Mouse (Mus musculus): ENCODE data around the gene Aqp6. TPM values are rescaled to one million over a fixed set of nuclear protein-coding genes. Genes with fewer than 3 reads are reported as not detected.

The Aqp6 gene
- 0.10 TPM in 1 of 2 replicates, not detected in the other for polyA plus RNA-seq (2014; fragmentation: Nextera tagmentation; extraction: Ambion mirVana)

GRCm38 (mm10) chr15:99600986-99601822, at the start of gene Aqp6:
TSS of gene Aqp6 (plus strand) at chr15:99601400.
- Histone ChIP-seq H3K27me3 (replicated peaks; ENCODE audit: control insufficient read depth, insufficient read depth, low read length) (no peaks in the 10 kb centered on the region), H3K36me3 (ENCODE audit: control insufficient read depth, insufficient read depth, low read length) (no peaks in the 10 kb centered on the region), H3K4me3 (ENCODE audit: low read depth, low read length) (no peak within 1 kb of the TSS), H3K9me3 (replicated peaks; ENCODE audit: control insufficient read depth, low read length) (no peaks in the 10 kb centered on the region), H3K27ac (ENCODE audit: low read depth, low read length) (no peak within 1 kb of the TSS), H3K4me2 (ENCODE audit: low read length) (no peak within 1 kb of the TSS), H3K9ac (ENCODE audit: low read length) (no peak within 1 kb of the TSS), H3K4me1 (ENCODE audit: control insufficient read depth, insufficient read depth, low read length) (peaks cover 7% of the 10 kb centered on the region; the same call in 1 of the 2 replicates)
- ATAC-seq (no peak), DNase-seq (ENCODE audit: low spot score) (no peak)
- WGBS, result 56% methylated on average over 22 of the region's 22 CpGs

- H3K4me3 ChIP-seq (ENCODE audit: low read depth, low read length), result no peak overlapping the region
- no peak for ATAC-seq
- no peaks in the 10 kb centered on the region for H3K4me1 ChIP-seq (ENCODE audit: control insufficient read depth, insufficient read depth, low read length)
These were observed 47.4 kb upstream of the Aqp6 start for GRCm38 (mm10) chr15:99553767-99554166.

DNA sequence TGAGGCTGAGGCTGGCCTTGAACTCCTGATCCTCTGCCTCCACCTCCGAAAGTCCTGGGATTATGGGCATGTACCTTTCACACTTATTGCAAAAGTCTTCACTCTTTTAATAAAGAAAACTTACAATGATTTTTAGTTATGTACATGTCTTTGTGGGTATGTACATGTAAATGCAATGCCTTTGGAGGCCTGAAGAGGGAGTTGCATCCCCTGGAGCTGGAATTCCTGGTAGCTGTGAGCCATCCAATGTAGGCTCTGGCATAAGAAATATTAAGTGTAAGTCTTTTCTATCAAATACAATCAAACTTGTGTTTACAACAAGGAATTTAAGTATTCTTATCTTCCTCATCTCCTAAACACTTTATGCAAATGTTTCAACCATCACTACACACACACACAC, 42.3 kb upstream of the Aqp6 start:
- H3K27ac ChIP-seq (ENCODE audit: low read depth, low read length), result no peak overlapping the region
- WGBS, result 84% methylated on average over 1 of the region's 1 CpGs
- H3K9me3 ChIP-seq (replicated peaks; ENCODE audit: control insufficient read depth, low read length), result no peaks in the 10 kb centered on the region
- no peaks in the 10 kb centered on the region for H3K36me3 ChIP-seq (ENCODE audit: control insufficient read depth, insufficient read depth, low read length)
- no peak for DNase-seq (ENCODE audit: low spot score)
- ATAC-seq, result no peak
- no peak overlapping the region for H3K4me2 ChIP-seq (ENCODE audit: low read length)
- H3K27me3 ChIP-seq (replicated peaks; ENCODE audit: control insufficient read depth, insufficient read depth, low read length), result no peaks in the 10 kb centered on the region
- no peaks in the 10 kb centered on the region for H3K4me1 ChIP-seq (ENCODE audit: control insufficient read depth, insufficient read depth, low read length)
- H3K9ac ChIP-seq (ENCODE audit: low read length), result no peak overlapping the region
- H3K4me3 ChIP-seq (ENCODE audit: low read depth, low read length), result no peak overlapping the region

More at GRCm38 (mm10) chr15:99553767-99554166, 47.4 kb upstream of the Aqp6 start:
- 84% methylated on average over 6 of the region's 6 CpGs for WGBS
- no peak for DNase-seq (ENCODE audit: low spot score)
- Histone ChIP-seq H3K27me3 (replicated peaks; ENCODE audit: control insufficient read depth, insufficient read depth, low read length) (no peaks in the 10 kb centered on the region), H3K4me2 (ENCODE audit: low read length) (no peak overlapping the region), H3K9ac (ENCODE audit: low read length) (no peak overlapping the region), H3K36me3 (ENCODE audit: control insufficient read depth, insufficient read depth, low read length) (no peaks in the 10 kb centered on the region), H3K27ac (ENCODE audit: low read depth, low read length) (no peak overlapping the region), H3K9me3 (replicated peaks; ENCODE audit: control insufficient read depth, low read length) (no peaks in the 10 kb centered on the region)

- no peak for DNase-seq (ENCODE audit: low spot score)
- Histone ChIP-seq H3K27me3 (replicated peaks; ENCODE audit: control insufficient read depth, insufficient read depth, low read length) (no peaks in the 10 kb centered on the region), H3K9ac (ENCODE audit: low read length) (no peak overlapping the region), H3K36me3 (ENCODE audit: control insufficient read depth, insufficient read depth, low read length) (no peaks in the 10 kb centered on the region), H3K4me3 (ENCODE audit: low read depth, low read length) (no peak overlapping the region), H3K27ac (ENCODE audit: low read depth, low read length) (no peak overlapping the region), H3K4me1 (ENCODE audit: control insufficient read depth, insufficient read depth, low read length) (no peaks in the 10 kb centered on the region), H3K4me2 (ENCODE audit: low read length) (no peak overlapping the region), H3K9me3 (replicated peaks; ENCODE audit: control insufficient read depth, low read length) (no peaks in the 10 kb centered on the region)
- no peak for ATAC-seq
- 47% methylated on average over 10 of the region's 10 CpGs for WGBS
These were observed 41.0 kb upstream of the Aqp6 start for GRCm38 (mm10) chr15:99560246-99560645.

DNA sequence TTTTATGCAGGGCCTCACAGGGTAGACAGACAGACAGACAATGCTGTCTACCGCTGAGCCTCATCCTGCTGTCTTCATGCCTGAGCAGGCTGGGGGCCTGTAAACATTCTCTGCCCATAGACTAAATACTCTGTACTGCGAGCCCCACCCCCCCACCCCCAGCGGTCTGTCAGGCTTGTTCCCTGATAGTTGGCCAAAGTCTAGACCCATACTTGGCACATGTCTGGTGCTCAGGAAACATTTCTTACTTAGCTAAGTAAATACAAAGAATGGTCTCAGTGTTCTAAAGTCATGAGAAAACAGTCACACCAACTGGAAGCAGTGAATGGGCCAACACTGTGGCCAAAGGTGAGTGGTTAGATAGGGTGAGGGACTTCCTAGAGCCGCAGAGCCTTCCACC, 33.8 kb upstream of the Aqp6 start:
- Histone ChIP-seq H3K36me3 (ENCODE audit: control insufficient read depth, insufficient read depth, low read length) (no peaks in the 10 kb centered on the region), H3K4me3 (ENCODE audit: low read depth, low read length) (no peak overlapping the region), H3K27me3 (replicated peaks; ENCODE audit: control insufficient read depth, insufficient read depth, low read length) (no peaks in the 10 kb centered on the region), H3K27ac (ENCODE audit: low read depth, low read length) (no peak overlapping the region), H3K9me3 (replicated peaks; ENCODE audit: control insufficient read depth, low read length) (no peaks in the 10 kb centered on the region), H3K4me2 (ENCODE audit: low read length) (no peak overlapping the region), H3K9ac (ENCODE audit: low read length) (no peak overlapping the region), H3K4me1 (ENCODE audit: control insufficient read depth, insufficient read depth, low read length) (no peaks in the 10 kb centered on the region)
- 77% methylated on average over 4 of the region's 4 CpGs for WGBS
- ATAC-seq (no peak), DNase-seq (ENCODE audit: low spot score) (no peak)

GRCm38 (mm10) chr15:99568682-99569081, 32.5 kb upstream of the Aqp6 start:
- H3K4me1 ChIP-seq (ENCODE audit: control insufficient read depth, insufficient read depth, low read length), result no peaks in the 10 kb centered on the region
- WGBS, result 76% methylated on average over 6 of the region's 6 CpGs
- DNase-seq (ENCODE audit: low spot score) (no peak), ATAC-seq (no peak)
- H3K36me3 ChIP-seq (ENCODE audit: control insufficient read depth, insufficient read depth, low read length), result no peaks in the 10 kb centered on the region
- H3K27ac ChIP-seq (ENCODE audit: low read depth, low read length), result no peak overlapping the region
- no peaks in the 10 kb centered on the region for H3K9me3 ChIP-seq (replicated peaks; ENCODE audit: control insufficient read depth, low read length)
- no peak overlapping the region for H3K4me2 ChIP-seq (ENCODE audit: low read length)
- no peak overlapping the region for H3K9ac ChIP-seq (ENCODE audit: low read length)
- H3K4me3 ChIP-seq (ENCODE audit: low read depth, low read length), result no peak overlapping the region
- no peaks in the 10 kb centered on the region for H3K27me3 ChIP-seq (replicated peaks; ENCODE audit: control insufficient read depth, insufficient read depth, low read length)

- no peak overlapping the region for H3K27ac ChIP-seq (ENCODE audit: low read depth, low read length)
- no peak for ATAC-seq
- no peaks in the 10 kb centered on the region for H3K36me3 ChIP-seq (ENCODE audit: control insufficient read depth, insufficient read depth, low read length)
- no peak overlapping the region for H3K9ac ChIP-seq (ENCODE audit: low read length)
- no peak for DNase-seq (ENCODE audit: low spot score)
- H3K4me3 ChIP-seq (ENCODE audit: low read depth, low read length), result no peak overlapping the region
- H3K9me3 ChIP-seq (replicated peaks; ENCODE audit: control insufficient read depth, low read length), result no peaks in the 10 kb centered on the region
- H3K27me3 ChIP-seq (replicated peaks; ENCODE audit: control insufficient read depth, insufficient read depth, low read length), result no peaks in the 10 kb centered on the region
- 85% methylated on average over 10 of the region's 10 CpGs for WGBS
- H3K4me1 ChIP-seq (ENCODE audit: control insufficient read depth, insufficient read depth, low read length), result no peaks in the 10 kb centered on the region
- H3K4me2 ChIP-seq (ENCODE audit: low read length), result no peak overlapping the region
These were observed 32.1 kb upstream of the Aqp6 start for GRCm38 (mm10) chr15:99569123-99569522.

- Histone ChIP-seq H3K9me3 (replicated peaks; ENCODE audit: control insufficient read depth, low read length) (no peaks in the 10 kb centered on the region), H3K27ac (ENCODE audit: low read depth, low read length) (no peak within 1 kb of the TSS), H3K27me3 (replicated peaks; ENCODE audit: control insufficient read depth, insufficient read depth, low read length) (peaks cover 13% of the 10 kb centered on the region), H3K9ac (ENCODE audit: low read length) (no peak within 1 kb of the TSS), H3K4me1 (ENCODE audit: control insufficient read depth, insufficient read depth, low read length) (peaks cover 5% of the 10 kb centered on the region), H3K4me2 (ENCODE audit: low read length) (no peak within 1 kb of the TSS), H3K36me3 (ENCODE audit: control insufficient read depth, insufficient read depth, low read length) (no peaks in the 10 kb centered on the region), H3K4me3 (ENCODE audit: low read depth, low read length) (no peak within 1 kb of the TSS)
- ATAC-seq (no peak), DNase-seq (ENCODE audit: low spot score) (no peak)
- 87% methylated on average over 26 of the region's 26 CpGs for WGBS
These were observed 22.3 kb upstream of the Aqp6 start, which contains the start of gene Aqp2 for GRCm38 (mm10) chr15:99578802-99579485. TSS of gene Aqp2 (plus strand) at chr15:99579055.
